9 mouse cellular contexts compared by ENCODE assay signal in the genomic region with DNA sequence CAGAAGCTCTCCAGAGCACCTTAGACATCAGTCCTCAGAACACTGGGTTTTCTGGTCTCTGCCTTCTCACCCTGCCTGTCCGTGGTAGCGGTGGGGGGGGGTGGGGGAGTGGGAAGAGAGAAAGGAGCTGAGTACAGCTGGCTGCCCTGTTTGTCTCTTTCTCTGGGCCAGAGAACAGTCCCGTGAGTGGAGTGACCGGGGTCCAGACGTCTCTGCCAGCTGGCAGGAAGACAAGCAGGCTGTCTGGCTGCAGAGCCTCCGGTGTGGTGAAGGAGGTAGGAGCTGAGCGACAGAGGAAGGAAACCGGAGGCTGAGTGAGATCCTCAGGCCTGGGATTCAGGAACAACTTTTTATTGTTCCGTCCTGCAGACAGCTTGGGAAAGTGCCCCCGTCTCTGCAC. TPM values are rescaled to one million over a fixed set of nuclear protein-coding genes. Genes with fewer than 3 reads are reported as not detected.
DNase-seq lines count a peak whose midpoint lies in the region; ATAC-seq and TF ChIP-seq lines count a peak whose summit lies in the region.
"Had no signal": no experiment of that assay in that cellular context is flagged by ENCODE, and none has a peak within 500 bp of the region (broad histone marks: within the 10 kb centered on the region; RNA-seq: fewer than 3 reads in every experiment).

No protein-coding gene starts in this region.

- peak overlapping the region; percentile 48 for H3K9ac ChIP-seq in lung, embryonic 16.5 days (ENCODE audit: low read length)

- ATAC-seq in frontal cortex, adult (ENCODE audit: low TSS enrichment): peak; percentile 58
- peak; percentile 76 for ATAC-seq in lung, embryonic 16.5 days (ENCODE audit: low read depth)

- peaks cover 76% of the 10 kb centered on the region for H3K27me3 ChIP-seq in hindbrain, embryonic 10.5 days (ENCODE audit: insufficient read depth, poor library complexity, severe bottlenecking)
- H3K27me3 ChIP-seq in lung, embryonic 16.5 days (ENCODE audit: control insufficient read depth, insufficient read depth, low read depth, low read length): no peaks in the 10 kb centered on the region

- peak overlapping the region; percentile 53 for H3K27ac ChIP-seq in gastrocnemius, adult 2 months
- H3K27ac ChIP-seq in hindbrain, embryonic 10.5 days: peak overlapping the region; percentile 30; the same call in 1 of the 2 replicates
- no peak overlapping the region for H3K27ac ChIP-seq in layer of hippocampus, adult 2 months
- H3K27ac ChIP-seq in lung, embryonic 16.5 days (ENCODE audit: low read length): peak overlapping the region; percentile 76

- no peak for DNase-seq in frontal cortex, postnatal 25 days (ENCODE audit: low spot score in 2 of 2)
- peak; percentile 87 for DNase-seq in gastrocnemius, adult 2 months
- no peak for DNase-seq in hindbrain, embryonic 10.5 days (ENCODE audit: low spot score)
- DNase-seq in layer of hippocampus, adult 2 months (ENCODE audit: low spot score in 2 of 2): peak; percentile 38 to 60
- DNase-seq in right cerebral cortex, postnatal 10 days (ENCODE audit: low spot score in 2 of 2): peak; percentile 84 to 88
- DNase-seq in urinary bladder, postnatal 10 days (ENCODE audit: low spot score): no peak

- peaks cover 57% of the 10 kb centered on the region for H3K4me1 ChIP-seq in hindbrain, embryonic 10.5 days (replicated peaks)
- H3K4me1 ChIP-seq in lung, embryonic 16.5 days (replicated peaks; ENCODE audit: control insufficient read depth, insufficient read depth, low read length): peaks cover 53% of the 10 kb centered on the region

- intact Hi-C loops in gastrocnemius, adult 2 months (cut with DNase I): no loop called here

- no peaks in the 10 kb centered on the region for H3K36me3 ChIP-seq in hindbrain, embryonic 10.5 days
- no peaks in the 10 kb centered on the region for H3K36me3 ChIP-seq in lung, embryonic 16.5 days (ENCODE audit: control insufficient read depth, insufficient read depth, low read length)

- 36% methylated on average over 10 of the region's 10 CpGs for WGBS in hindbrain, embryonic 10.5 days
- WGBS in lung, embryonic 16.5 days: 1% methylated on average over 10 of the region's 10 CpGs

- no peak for TF ChIP-seq CTCF in gastrocnemius, adult 2 months (IDR thresholded peaks at IDR 0.05)
- no peak for TF ChIP-seq CTCF in layer of hippocampus, adult 2 months (conservative IDR thresholded peaks at IDR 0.05)

- peak overlapping the region; percentile 11; the same call in 1 of the 2 replicates for H3K4me3 ChIP-seq in gastrocnemius, adult 2 months
- H3K4me3 ChIP-seq in hindbrain, embryonic 10.5 days: no peak overlapping the region
- no peak overlapping the region for H3K4me3 ChIP-seq in layer of hippocampus, adult 2 months
- no peak overlapping the region for H3K4me3 ChIP-seq in lung, embryonic 16.5 days (ENCODE audit: low read length)

- H3K4me2 ChIP-seq in lung, embryonic 16.5 days (ENCODE audit: low read depth, low read length): peak overlapping the region; percentile 0; the same call in 1 of the 2 replicates

- H3K9me3 ChIP-seq in hindbrain, embryonic 10.5 days: no peaks in the 10 kb centered on the region
- no peaks in the 10 kb centered on the region for H3K9me3 ChIP-seq in lung, embryonic 16.5 days (ENCODE audit: control insufficient read depth, low read length)

RNA-seq across cellular contexts. Expression of a gene that starts 59.5 kb away (rescaled TPM):
- total RNA-seq in gastrocnemius, adult 2 months (2021): 10 to 100 TPM; 20.0 to 24.4 TPM
- 1.3 and 2.9 TPM in 2 replicates for polyA plus RNA-seq in hindbrain, embryonic 10.5 days (2016; fragmentation: Nextera tagmentation; extraction: Ambion mirVana)
- 10 to 100 TPM; 20.4 to 24.0 TPM for total RNA-seq in layer of hippocampus, adult 2 months (2021)
- 7.0 and 7.5 TPM in 2 replicates for polyA plus RNA-seq in lung, embryonic 16.5 days (2015; fragmentation: Nextera tagmentation; extraction: Ambion mirVana)
- total RNA-seq: neutrophil, adult 5-6 weeks had no signal

Comparison
In these comparisons a context has a peak if more than half of its experiments do, and no peak if none do; other contexts are left out.
1. DNase-seq: peak in gastrocnemius, adult 2 months (single experiment), layer of hippocampus, adult 2 months (2 of 2) and right cerebral cortex, postnatal 10 days (2 of 2); none in frontal cortex, postnatal 25 days (0 of 2), hindbrain, embryonic 10.5 days (single experiment) and urinary bladder, postnatal 10 days (single experiment).